Mouse (Mus musculus): ENCODE results near the gene Mzt1. TPM values are rescaled to one million over a fixed set of nuclear protein-coding genes. Genes with fewer than 3 reads are reported as not detected.

Mzt1 gene
- total RNA-seq (2014; rRNA removed), result 84.7 and 106 TPM in 2 replicates
- 107 and 117 TPM in 2 replicates for polyA plus RNA-seq (2015; fragmentation: Nextera tagmentation; extraction: Ambion mirVana)

- peak; percentile 97 for ATAC-seq (ENCODE audit: low FRiP score)
- under 1% methylated on average over 73 of the region's 81 CpGs for WGBS
These were observed at the start of gene Mzt1, which contains the start of gene Bora for GRCm38 (mm10) chr14:99046031-99046781. Gene Mzt1 (minus strand): TSS chr14:99046134. Gene Bora (plus strand): TSS chr14:99046222.

GRCm38 (mm10) chr14:99088947-99089346 is 43.0 kb upstream of the Mzt1 start:
- H3K27me3 ChIP-seq (ENCODE audit: insufficient read depth, low read length), result no peaks in the 10 kb centered on the region
- no peak overlapping the region for H3K27ac ChIP-seq (ENCODE audit: low read depth, low read length)
- H3K36me3 ChIP-seq (ENCODE audit: insufficient read depth, low read length), result peaks cover 47% of the 10 kb centered on the region
- no peak for TF ChIP-seq CTCF (IDR thresholded peaks at IDR 0.05)
- no peak overlapping the region for H3K9ac ChIP-seq (replicated peaks; ENCODE audit: low read length, poor library complexity, severe bottlenecking)
- ATAC-seq (ENCODE audit: low FRiP score) (no peak), DNase-seq (ENCODE audit: low spot score) (no peak)
- H3K4me1 ChIP-seq (ENCODE audit: insufficient read depth, low read length), result no peaks in the 10 kb centered on the region
- no peaks in the 10 kb centered on the region for H3K9me3 ChIP-seq (ENCODE audit: low read length)
- no peak overlapping the region for H3K4me2 ChIP-seq (ENCODE audit: low read depth, low read length, poor library complexity, severe bottlenecking)
- WGBS, result 93% methylated on average over 7 of the region's 7 CpGs
- H3K4me3 ChIP-seq (ENCODE audit: low read depth, low read length), result no peak overlapping the region

More at GRCm38 (mm10) chr14:99046031-99046781, at the start of gene Mzt1, which contains the start of gene Bora:
- no peaks in the 10 kb centered on the region for H3K9me3 ChIP-seq (ENCODE audit: low read length)
- H3K4me3 ChIP-seq (ENCODE audit: low read depth, low read length), result peak within 1 kb of the TSS; percentile 100
- H3K4me2 ChIP-seq (ENCODE audit: low read depth, low read length, poor library complexity, severe bottlenecking), result peak within 1 kb of the TSS; percentile 64
- H3K4me1 ChIP-seq (ENCODE audit: insufficient read depth, low read length), result peaks cover 12% of the 10 kb centered on the region; the same call in 1 of the 2 replicates
- peak; percentile 94 for DNase-seq (ENCODE audit: low spot score)
- TF ChIP-seq CTCF (IDR thresholded peaks at IDR 0.05), result no peak
- peak within 1 kb of the TSS; percentile 94 for H3K9ac ChIP-seq (replicated peaks; ENCODE audit: low read length, poor library complexity, severe bottlenecking)
- H3K27ac ChIP-seq (ENCODE audit: low read depth, low read length), result peak within 1 kb of the TSS; percentile 72
- H3K27me3 ChIP-seq (ENCODE audit: insufficient read depth, low read length), result no peaks in the 10 kb centered on the region
- H3K36me3 ChIP-seq (ENCODE audit: insufficient read depth, low read length), result no peaks in the 10 kb centered on the region

- Histone ChIP-seq H3K4me2 (ENCODE audit: low read depth, low read length, poor library complexity, severe bottlenecking) (no peak overlapping the region), H3K27me3 (ENCODE audit: insufficient read depth, low read length) (no peaks in the 10 kb centered on the region), H3K9me3 (ENCODE audit: low read length) (no peaks in the 10 kb centered on the region), H3K9ac (replicated peaks; ENCODE audit: low read length, poor library complexity, severe bottlenecking) (no peak overlapping the region), H3K4me3 (ENCODE audit: low read depth, low read length) (no peak overlapping the region), H3K27ac (ENCODE audit: low read depth, low read length) (no peak overlapping the region), H3K36me3 (ENCODE audit: insufficient read depth, low read length) (peaks cover 6% of the 10 kb centered on the region), H3K4me1 (ENCODE audit: insufficient read depth, low read length) (no peaks in the 10 kb centered on the region)
- no peak for TF ChIP-seq CTCF (IDR thresholded peaks at IDR 0.05)
- no peak for ATAC-seq (ENCODE audit: low FRiP score)
- no peak for DNase-seq (ENCODE audit: low spot score)
- WGBS, result 90% methylated on average over 4 of the region's 4 CpGs
These were observed 25.2 kb upstream of the Mzt1 start for GRCm38 (mm10) chr14:99071146-99071545.

- Histone ChIP-seq H3K4me2 (ENCODE audit: low read depth, low read length, poor library complexity, severe bottlenecking) (no peak overlapping the region), H3K27ac (ENCODE audit: low read depth, low read length) (no peak overlapping the region), H3K4me1 (ENCODE audit: insufficient read depth, low read length) (no peaks in the 10 kb centered on the region), H3K9me3 (ENCODE audit: low read length) (no peaks in the 10 kb centered on the region), H3K4me3 (ENCODE audit: low read depth, low read length) (no peak overlapping the region), H3K9ac (replicated peaks; ENCODE audit: low read length, poor library complexity, severe bottlenecking) (no peak overlapping the region), H3K36me3 (ENCODE audit: insufficient read depth, low read length) (no peaks in the 10 kb centered on the region), H3K27me3 (ENCODE audit: insufficient read depth, low read length) (no peaks in the 10 kb centered on the region)
- DNase-seq (ENCODE audit: low spot score), result no peak
- 96% methylated on average over 2 of the region's 2 CpGs for WGBS
- TF ChIP-seq CTCF (IDR thresholded peaks at IDR 0.05), result no peak
- no peak for ATAC-seq (ENCODE audit: low FRiP score)
These were observed 17.2 kb upstream of the Mzt1 start for GRCm38 (mm10) chr14:99063091-99063490.

- no peak overlapping the region for H3K27ac ChIP-seq (ENCODE audit: low read depth, low read length)
- no peaks in the 10 kb centered on the region for H3K9me3 ChIP-seq (ENCODE audit: low read length)
- no peak overlapping the region for H3K9ac ChIP-seq (replicated peaks; ENCODE audit: low read length, poor library complexity, severe bottlenecking)
- no peak overlapping the region for H3K4me2 ChIP-seq (ENCODE audit: low read depth, low read length, poor library complexity, severe bottlenecking)
- no peaks in the 10 kb centered on the region for H3K27me3 ChIP-seq (ENCODE audit: insufficient read depth, low read length)
- TF ChIP-seq CTCF (IDR thresholded peaks at IDR 0.05), result no peak
- DNase-seq (ENCODE audit: low spot score), result peak; percentile 9
- no peaks in the 10 kb centered on the region for H3K4me1 ChIP-seq (ENCODE audit: insufficient read depth, low read length)
- H3K4me3 ChIP-seq (ENCODE audit: low read depth, low read length), result no peak overlapping the region
- no peak for ATAC-seq (ENCODE audit: low FRiP score)
- WGBS, result 91% methylated on average over 12 of the region's 12 CpGs
- H3K36me3 ChIP-seq (ENCODE audit: insufficient read depth, low read length), result no peaks in the 10 kb centered on the region
These were observed 14.7 kb upstream of the Mzt1 start for GRCm38 (mm10) chr14:99060616-99061015.

- H3K9ac ChIP-seq (replicated peaks; ENCODE audit: low read length, poor library complexity, severe bottlenecking), result no peak overlapping the region
- no peak overlapping the region for H3K27ac ChIP-seq (ENCODE audit: low read depth, low read length)
- WGBS, result 87% methylated on average over 7 of the region's 7 CpGs
- H3K9me3 ChIP-seq (ENCODE audit: low read length), result no peaks in the 10 kb centered on the region
- no peaks in the 10 kb centered on the region for H3K4me1 ChIP-seq (ENCODE audit: insufficient read depth, low read length)
- H3K4me2 ChIP-seq (ENCODE audit: low read depth, low read length, poor library complexity, severe bottlenecking), result no peak overlapping the region
- H3K4me3 ChIP-seq (ENCODE audit: low read depth, low read length), result no peak overlapping the region
- H3K36me3 ChIP-seq (ENCODE audit: insufficient read depth, low read length), result no peaks in the 10 kb centered on the region
- TF ChIP-seq CTCF (IDR thresholded peaks at IDR 0.05), result no peak
- DNase-seq (ENCODE audit: low spot score), result no peak
- H3K27me3 ChIP-seq (ENCODE audit: insufficient read depth, low read length), result no peaks in the 10 kb centered on the region
- ATAC-seq (ENCODE audit: low FRiP score), result no peak
These were observed 13.1 kb upstream of the Mzt1 start for GRCm38 (mm10) chr14:99058959-99059586.

All from midbrain, postnatal 0 days (tissue).